Mouse (Mus musculus) bone marrow, adult 2 months (tissue): Measurements from ENCODE around the gene Gm3106. TPM values are rescaled to one million over a fixed set of nuclear protein-coding genes. Genes with fewer than 3 reads are reported as not detected.
"Not testable (repeated sequence)": the region's sequence is repeated elsewhere in the genome, so short reads cannot be mapped to it uniquely, and the experiment has no call there.

Source experiments
- H3K27ac ChIP-seq: fragments of 200-500 bp; 2 replicates; pipeline ENCODE4 v1.5.1; 2012; ENCODE audit warnings: low read depth, mild to moderate bottlenecking, control low read depth, inconsistent platforms, low read length; ENCODE audit not compliant: control insufficient read depth, poor library complexity, insufficient read depth
- H3K4me1 ChIP-seq: fragments of 200-500 bp; 2 replicates; pipeline ENCODE4 v1.6.1; 2011; ENCODE audit warnings: low read length; ENCODE audit not compliant: control insufficient read depth, insufficient read depth
- H3K4me3 ChIP-seq: fragments of 200-500 bp; replicated peaks from 2 replicates; pipeline ENCODE3; 2011; ENCODE audit warnings: mild to moderate bottlenecking, low read depth, low read length, control low read depth; ENCODE audit not compliant: control insufficient read depth
- WGBS: fragments of 180-500 bp; shearing (Covaris S2); methylation state at CpG from one replicate; pipeline ENCODE4 v1.1.7; 2018; 5-methylcytosine and 5-hydroxymethylcytosine counted together
- polyA plus RNA-seq: library from polyadenylated mRNA; stranded (reverse); fragments of >200 nt; gene quantifications from 2 replicates; pipeline ENCODE4 v1.2.4, GENCODE M21; 2011; ENCODE audit warnings: low replicate concordance; ENCODE audit not compliant: missing spikeins, insufficient read depth, insufficient read length

Gene Gm3106
- not detected in 2 replicates for polyA plus RNA-seq

GRCm38 (mm10) chr5:94217705-94218104 is at the start of gene Gm3106:
Gm3106 (plus strand) TSS chr5:94218005.
- H3K4me1 ChIP-seq, H3K4me3 ChIP-seq, H3K27ac ChIP-seq: not testable (repeated sequence)
- WGBS = no CpG with 5 or more reads among the region's 2 CpGs

Other genes starting within 250 kb of the Gm3106 start
- gene BC061212, start 147.5 kb upstream of the Gm3106 start, polyA plus RNA-seq = not detected in 2 replicates
- not detected in 2 replicates for gene Gm6351, start 141.6 kb upstream of the Gm3106 start, polyA plus RNA-seq
- not detected in 2 replicates for gene A430089I19Rik, start 88.8 kb downstream of the Gm3106 start, polyA plus RNA-seq
- gene Gm6502, start 96.4 kb downstream of the Gm3106 start, polyA plus RNA-seq = not detected in 2 replicates
- gene AA792892, start 121.7 kb downstream of the Gm3106 start, polyA plus RNA-seq = not detected in 2 replicates
- gene Gm7682, start 227.8 kb downstream of the Gm3106 start, polyA plus RNA-seq = not detected in 2 replicates